Mouse (Mus musculus) forebrain, embryonic 15.5 days (tissue): ENCODE data around the gene 4930404N11Rik. TPM values are rescaled to one million over a fixed set of nuclear protein-coding genes. Genes with fewer than 3 reads are reported as not detected.

Experiments used
- ATAC-seq: fragments of 200-750 bp; cut with Nextera tagmentation; replicated peaks from 2 replicates; pipeline ENCODE4 v1.8.0; 2017; ENCODE audit warnings: mild to moderate bottlenecking, moderate TSS enrichment, moderate library complexity
- H3K27ac ChIP-seq: fragments of 300-500 bp; sonication (generic); replicated peaks from 2 replicates; pipeline ENCODE4 v1.5.1; 2015; ENCODE audit warnings: mild to moderate bottlenecking, inconsistent platforms
- H3K27me3 ChIP-seq: fragments of 300-500 bp; sonication (generic); 2 replicates; pipeline ENCODE4 v1.6.1; 2015; ENCODE audit warnings: inconsistent platforms
- H3K36me3 ChIP-seq: fragments of 300-500 bp; sonication (generic); 2 replicates; pipeline ENCODE4 v1.6.1; 2015; ENCODE audit warnings: mild to moderate bottlenecking, inconsistent platforms
- H3K4me1 ChIP-seq: fragments of 300-500 bp; sonication (generic); 2 replicates; pipeline ENCODE4 v1.6.1; 2015; ENCODE audit warnings: inconsistent platforms
- H3K4me2 ChIP-seq: fragments of 300-500 bp; sonication (generic); replicated peaks from 2 replicates; pipeline ENCODE4 v1.6.1; 2015; ENCODE audit warnings: mild to moderate bottlenecking, inconsistent platforms
- H3K4me3 ChIP-seq: fragments of 300-500 bp; sonication (generic); 2 replicates; pipeline ENCODE4 v1.5.1; 2015; ENCODE audit warnings: mild to moderate bottlenecking, inconsistent platforms
- H3K9ac ChIP-seq: fragments of 300-500 bp; sonication (generic); replicated peaks from 2 replicates; pipeline ENCODE4 v1.6.1; 2015; ENCODE audit warnings: mild to moderate bottlenecking, inconsistent platforms
- H3K9me3 ChIP-seq: fragments of 300-500 bp; sonication (generic); 2 replicates; pipeline ENCODE4 v1.6.1; 2016; ENCODE audit warnings: inconsistent platforms
- WGBS: fragments of 180-500 bp; shearing (Covaris S2); methylation state at CpG from one replicate; pipeline ENCODE4 v1.1.7; 2015; ENCODE audit warnings: mixed read lengths; 5-methylcytosine and 5-hydroxymethylcytosine counted together
- polyA plus RNA-seq: library from polyadenylated mRNA; unstranded; fragments of >200 nt; fragmentation: Nextera tagmentation; extraction: Ambion mirVana; gene quantifications from 2 replicates; pipeline ENCODE4 v1.2.1, GENCODE M21; 2015

Gene 4930404N11Rik
- polyA plus RNA-seq, 1 experiment from 2014 or later, result 0.73 TPM

- peaks cover 30% of the 10 kb centered on the region for H3K36me3 ChIP-seq
- H3K27me3 ChIP-seq, result peaks cover 20% of the 10 kb centered on the region
- no peak overlapping the region for H3K4me2 ChIP-seq
- no peaks in the 10 kb centered on the region for H3K9me3 ChIP-seq
- H3K4me3 ChIP-seq, result no peak overlapping the region
- no peaks in the 10 kb centered on the region for H3K4me1 ChIP-seq
- 77% methylated on average over 10 of the region's 10 CpGs for WGBS
- H3K9ac ChIP-seq, result no peak overlapping the region
- no peak for ATAC-seq
- H3K27ac ChIP-seq, result no peak overlapping the region
Measured at GRCm38 (mm10) chr10:81329194-81329975, 36.2 kb downstream of the 4930404N11Rik start.

GRCm38 (mm10) chr10:81328386-81328785, 37.2 kb downstream of the 4930404N11Rik start, which contains the start of gene Tbxa2r:
Gene Tbxa2r, plus strand, starts transcription at chr10:81328731.
- no peak for ATAC-seq
- 24% methylated on average over 10 of the region's 10 CpGs for WGBS
- Histone ChIP-seq H3K9me3 (no peaks in the 10 kb centered on the region), H3K27ac (0 out of 2 replicates have a peak within 1 kb of the TSS, but pooled peaks have one; percentile 8), H3K27me3 (peaks cover 19% of the 10 kb centered on the region), H3K4me1 (no peaks in the 10 kb centered on the region), H3K36me3 (peaks cover 40% of the 10 kb centered on the region), H3K9ac (no peak within 1 kb of the TSS), H3K4me3 (no peak within 1 kb of the TSS), H3K4me2 (no peak within 1 kb of the TSS)

GRCm38 (mm10) chr10:81327959-81328358, 37.7 kb downstream of the 4930404N11Rik start:
- Histone ChIP-seq H3K9ac (no peak overlapping the region), H3K4me1 (no peaks in the 10 kb centered on the region), H3K9me3 (no peaks in the 10 kb centered on the region), H3K27me3 (peaks cover 14% of the 10 kb centered on the region), H3K27ac (no peak overlapping the region), H3K4me3 (no peak overlapping the region), H3K4me2 (no peak overlapping the region), H3K36me3 (peaks cover 44% of the 10 kb centered on the region)
- ATAC-seq, result no peak
- 56% methylated on average over 2 of the region's 2 CpGs for WGBS

- Histone ChIP-seq H3K9me3 (no peaks in the 10 kb centered on the region), H3K4me3 (no peak overlapping the region), H3K9ac (no peak overlapping the region), H3K36me3 (peaks cover 50% of the 10 kb centered on the region), H3K27ac (no peak overlapping the region), H3K4me2 (no peak overlapping the region), H3K4me1 (peaks cover 7% of the 10 kb centered on the region), H3K27me3 (peaks cover 3% of the 10 kb centered on the region; the same call in 1 of the 2 replicates)
- 83% methylated on average over 6 of the region's 6 CpGs for WGBS
- ATAC-seq, result no peak
Measured at GRCm38 (mm10) chr10:81326858-81327257, 38.8 kb downstream of the 4930404N11Rik start.

DNA sequence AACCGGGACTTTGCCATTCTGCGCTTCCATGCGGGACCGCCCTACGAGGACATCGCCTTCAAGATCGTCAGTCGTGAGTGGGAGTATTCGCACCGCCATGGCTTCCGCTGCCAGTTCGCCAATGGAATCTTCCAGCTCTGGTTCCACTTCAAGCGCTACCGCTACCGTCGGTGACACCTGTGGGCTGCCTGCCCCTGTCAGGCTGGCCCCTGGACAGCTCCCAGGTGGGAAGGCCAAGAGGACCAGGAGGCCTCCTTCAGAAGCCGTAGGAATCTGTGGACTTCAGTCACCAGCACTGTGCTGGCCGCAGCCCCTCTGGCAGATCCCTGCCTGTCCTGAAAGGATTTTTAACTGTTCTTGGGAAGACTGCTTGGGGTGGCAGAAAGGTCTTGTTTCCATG, 39.8 kb downstream of the 4930404N11Rik start:
- H3K27me3 ChIP-seq, result no peaks in the 10 kb centered on the region; the same call in 1 of the 2 replicates
- H3K4me3 ChIP-seq, result no peak overlapping the region
- WGBS, result 93% methylated on average over 18 of the region's 18 CpGs
- peaks cover 13% of the 10 kb centered on the region for H3K4me1 ChIP-seq
- H3K4me2 ChIP-seq, result no peak overlapping the region
- H3K27ac ChIP-seq, result no peak overlapping the region
- peaks cover 50% of the 10 kb centered on the region for H3K36me3 ChIP-seq
- H3K9me3 ChIP-seq, result no peaks in the 10 kb centered on the region
- H3K9ac ChIP-seq, result no peak overlapping the region
- ATAC-seq, result no peak

DNA sequence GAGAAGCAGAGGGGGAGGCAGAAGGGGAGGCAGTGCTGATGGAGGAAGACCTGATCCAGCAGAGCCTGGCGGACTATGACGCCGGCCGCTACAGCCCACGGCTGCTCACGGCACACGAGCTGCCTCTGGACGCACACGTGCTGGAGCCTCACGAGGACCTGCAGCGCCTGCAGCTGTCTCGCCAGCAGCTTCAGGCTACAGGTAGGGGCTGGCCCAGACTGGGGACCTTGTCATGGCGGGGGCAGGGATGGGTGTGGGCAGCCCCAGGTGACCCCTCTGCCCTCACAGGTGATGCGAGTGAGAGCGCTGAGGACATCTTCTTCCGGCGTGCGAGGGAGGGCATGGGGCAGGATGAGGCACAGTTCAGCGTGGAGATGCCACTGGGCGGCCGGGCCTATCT, 40.4 kb downstream of the 4930404N11Rik start:
- 94% methylated on average over 21 of the region's 21 CpGs for WGBS
- ATAC-seq, result no peak
- H3K36me3 ChIP-seq, result peaks cover 50% of the 10 kb centered on the region

DNA sequence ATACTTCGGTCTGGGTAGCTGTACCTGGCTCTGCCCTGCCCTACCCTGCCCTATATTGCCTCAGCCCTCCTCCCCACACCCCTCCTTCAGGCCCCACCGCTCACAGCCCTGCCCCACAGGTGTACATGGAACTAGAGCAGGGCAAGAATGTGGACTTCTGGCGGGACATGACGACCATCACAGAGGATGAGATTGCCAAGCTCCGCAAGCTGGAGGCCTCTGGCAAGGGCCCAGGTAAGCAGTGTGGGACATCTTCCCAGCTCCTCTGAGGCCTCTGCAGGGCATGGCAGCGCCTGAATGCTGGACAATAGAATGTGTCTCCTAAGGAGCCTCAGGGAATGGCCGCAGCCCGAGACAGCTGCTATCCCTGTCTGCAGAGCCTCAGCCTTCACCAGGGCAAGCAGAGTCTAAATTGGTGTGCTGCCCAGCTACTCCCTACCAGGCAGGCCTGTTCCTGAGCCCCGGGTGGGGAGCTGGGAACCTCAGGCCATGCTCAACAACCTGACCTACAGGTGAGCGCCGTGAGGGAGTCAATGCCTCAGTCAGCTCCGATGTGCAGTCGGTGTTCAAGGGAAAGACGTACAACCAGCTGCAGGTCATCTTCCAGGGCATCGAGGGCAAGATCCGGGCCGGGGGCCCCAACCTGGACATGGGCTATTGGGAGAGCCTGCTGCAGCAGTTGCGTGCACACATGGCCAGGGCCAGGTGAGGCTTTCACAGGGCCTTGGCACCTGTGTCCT, 41.7 kb downstream of the 4930404N11Rik start:
- no peak for ATAC-seq

More for the DNA sequence above, 40.4 kb downstream of the 4930404N11Rik start:
- no peaks in the 10 kb centered on the region for H3K9me3 ChIP-seq
- no peak overlapping the region for H3K4me2 ChIP-seq
- H3K4me3 ChIP-seq, result no peak overlapping the region
- peaks cover 13% of the 10 kb centered on the region for H3K4me1 ChIP-seq
- H3K27me3 ChIP-seq, result no peaks in the 10 kb centered on the region
- H3K27ac ChIP-seq, result no peak overlapping the region
- no peak overlapping the region for H3K9ac ChIP-seq

DNA sequence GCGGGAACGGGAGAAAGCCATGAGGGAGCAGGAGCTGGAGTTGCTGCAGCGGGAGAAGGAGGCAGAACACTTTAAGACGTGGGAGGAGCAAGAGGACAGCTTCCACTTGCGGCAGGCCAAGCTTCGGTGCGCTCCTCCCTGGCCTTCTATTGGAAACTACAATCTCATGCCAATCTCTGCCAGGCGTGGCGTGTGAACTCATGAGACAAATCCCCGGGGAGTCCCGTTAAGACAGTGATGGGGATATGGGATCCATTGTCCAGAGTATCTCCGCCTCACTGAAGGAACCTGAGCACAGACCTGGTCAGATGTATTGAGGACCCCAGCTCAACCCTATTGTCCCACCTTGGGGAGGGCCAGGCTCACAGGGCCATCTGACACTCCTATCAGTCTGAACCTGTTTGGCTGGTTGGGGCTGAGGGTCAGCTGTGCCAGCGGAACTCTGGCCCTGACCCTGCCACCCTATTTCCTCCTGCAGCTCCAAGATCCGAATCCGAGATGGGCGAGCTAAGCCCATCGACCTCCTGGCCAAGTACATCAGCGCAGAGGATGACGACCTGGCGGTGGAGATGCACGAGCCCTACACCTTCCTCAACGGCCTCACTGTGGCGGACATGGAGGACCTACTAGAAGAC, 42.4 kb downstream of the 4930404N11Rik start:
- no peak overlapping the region for H3K4me3 ChIP-seq
- ATAC-seq, result no peak
- no peak overlapping the region for H3K27ac ChIP-seq
- no peaks in the 10 kb centered on the region for H3K9me3 ChIP-seq
- peaks cover 54% of the 10 kb centered on the region for H3K36me3 ChIP-seq
- no peak overlapping the region for H3K9ac ChIP-seq
- no peak overlapping the region for H3K4me2 ChIP-seq
- WGBS, result 91% methylated on average over 23 of the region's 23 CpGs
- H3K27me3 ChIP-seq, result no peaks in the 10 kb centered on the region
- peaks cover 23% of the 10 kb centered on the region for H3K4me1 ChIP-seq

More for the DNA sequence above, 41.7 kb downstream of the 4930404N11Rik start:
- Histone ChIP-seq H3K9ac (no peak overlapping the region), H3K4me3 (no peak overlapping the region), H3K4me2 (no peak overlapping the region), H3K4me1 (peaks cover 23% of the 10 kb centered on the region), H3K27me3 (no peaks in the 10 kb centered on the region), H3K36me3 (peaks cover 50% of the 10 kb centered on the region), H3K9me3 (no peaks in the 10 kb centered on the region), H3K27ac (no peak overlapping the region)
- 95% methylated on average over 18 of the region's 18 CpGs for WGBS

DNA sequence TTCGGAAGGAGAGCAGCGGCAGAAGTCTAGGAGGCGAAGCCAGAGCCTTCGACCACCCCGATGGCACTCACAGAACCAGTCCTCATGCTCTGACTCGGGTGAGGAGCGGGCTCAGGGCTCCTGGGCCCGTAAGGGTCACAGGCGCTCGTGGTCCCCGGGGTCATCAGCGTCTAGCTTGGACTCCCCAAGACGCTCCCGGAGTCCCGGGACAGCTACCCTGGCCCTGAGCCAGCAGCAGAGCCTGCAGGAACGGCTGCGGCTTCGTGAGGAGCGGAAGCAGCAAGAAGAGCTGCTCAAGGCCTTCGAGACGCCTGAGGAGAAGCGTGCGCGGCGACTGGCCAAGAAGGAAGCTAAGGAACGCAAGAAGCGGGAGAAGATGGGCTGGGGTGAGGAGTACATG, 43.2 kb downstream of the 4930404N11Rik start:
- Histone ChIP-seq H3K4me2 (no peak overlapping the region), H3K27me3 (no peaks in the 10 kb centered on the region), H3K9me3 (no peaks in the 10 kb centered on the region), H3K4me3 (peak overlapping the region; percentile 72; the same call in 1 of the 2 replicates), H3K4me1 (peaks cover 23% of the 10 kb centered on the region), H3K36me3 (peaks cover 60% of the 10 kb centered on the region), H3K27ac (no peak overlapping the region), H3K9ac (no peak overlapping the region)
- 91% methylated on average over 27 of the region's 27 CpGs for WGBS
- ATAC-seq, result no peak

DNA sequence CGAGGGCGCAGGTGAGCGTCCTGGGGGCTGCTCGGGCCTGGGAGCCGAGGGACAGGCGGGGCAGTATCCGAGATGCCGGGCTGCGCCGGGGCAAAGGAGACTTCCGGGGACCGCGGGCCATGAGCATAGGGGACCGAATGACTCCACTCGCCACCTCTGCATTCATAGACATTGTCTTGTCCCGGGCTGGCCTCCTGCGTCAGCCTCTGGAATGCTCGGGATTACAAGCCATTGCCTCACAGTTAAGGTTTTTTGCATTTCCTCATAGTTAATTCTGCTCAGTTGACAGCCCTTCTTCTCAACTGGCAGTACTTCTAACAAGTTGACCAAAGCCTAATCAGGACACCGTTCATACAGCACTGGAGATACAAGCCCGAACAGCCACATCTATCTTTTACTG, 44.2 kb downstream of the 4930404N11Rik start:
- H3K9me3 ChIP-seq, result no peaks in the 10 kb centered on the region
- H3K27ac ChIP-seq, result peak overlapping the region; percentile 94
- 4% methylated on average over 20 of the region's 20 CpGs for WGBS
- peaks cover 28% of the 10 kb centered on the region for H3K4me1 ChIP-seq
- peak overlapping the region; percentile 74 for H3K9ac ChIP-seq
- 0 out of 2 replicates have a peak, but pooled peaks have one; percentile 1 for ATAC-seq
- H3K36me3 ChIP-seq, result peaks cover 51% of the 10 kb centered on the region
- H3K27me3 ChIP-seq, result no peaks in the 10 kb centered on the region
- peak overlapping the region; percentile 80 for H3K4me2 ChIP-seq
- H3K4me3 ChIP-seq, result peak overlapping the region; percentile 72

DNA sequence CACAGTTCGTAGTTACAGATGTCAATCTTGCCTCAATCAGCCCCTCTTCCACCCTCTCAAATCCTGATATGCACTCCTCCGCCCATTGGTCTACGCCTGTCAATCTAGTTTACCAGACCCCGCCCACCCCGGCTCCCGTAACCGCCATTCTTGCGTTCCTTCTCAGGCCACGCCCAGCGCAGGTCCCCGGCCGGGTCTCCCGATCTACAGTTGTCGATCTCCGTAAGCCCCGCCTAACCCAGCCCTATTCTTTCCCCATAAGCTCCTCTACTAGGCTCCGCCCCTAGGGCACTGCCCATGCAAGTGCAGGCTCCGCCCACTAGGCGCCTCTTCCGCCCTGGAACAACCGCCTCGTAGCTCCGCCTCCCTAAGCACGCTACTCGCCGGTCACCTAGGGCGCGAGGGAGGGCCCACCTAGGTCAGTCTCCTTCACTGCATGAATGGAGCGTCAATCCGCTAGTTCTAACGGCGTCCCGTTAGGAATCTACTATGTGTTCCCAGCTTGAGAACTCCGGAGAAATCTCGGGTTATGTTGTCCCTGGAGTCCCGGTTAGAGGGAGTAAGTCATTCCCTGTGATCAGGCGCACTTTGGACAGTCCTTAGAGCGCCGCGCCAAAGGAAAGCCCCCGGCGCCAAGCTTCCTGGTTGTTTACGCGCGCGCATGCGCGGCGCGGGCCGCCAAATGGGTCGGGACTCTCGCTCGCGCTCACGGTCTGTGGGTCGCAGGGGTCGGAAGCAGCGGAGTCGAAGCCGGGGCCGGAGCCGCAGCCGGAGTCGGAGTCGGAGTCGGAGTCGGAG, 44.9 kb downstream of the 4930404N11Rik start, which contains the start of gene Cactin:
Cactin (plus strand) TSS at position 554 of the 798 bp plus-strand sequence.
- peaks cover 50% of the 10 kb centered on the region for H3K36me3 ChIP-seq
- under 1% methylated on average over 68 of the region's 68 CpGs for WGBS
- peak within 1 kb of the TSS; percentile 72 for H3K4me3 ChIP-seq
- no peaks in the 10 kb centered on the region for H3K27me3 ChIP-seq
- H3K9me3 ChIP-seq, result no peaks in the 10 kb centered on the region
- peak within 1 kb of the TSS; percentile 74 for H3K9ac ChIP-seq
- ATAC-seq, result peak; percentile 93
- H3K4me2 ChIP-seq, result peak within 1 kb of the TSS; percentile 80
- H3K4me1 ChIP-seq, result peaks cover 28% of the 10 kb centered on the region
- peak within 1 kb of the TSS; percentile 94 for H3K27ac ChIP-seq
